Mouse (Mus musculus): ENCODE data around the gene Ubqln4.
"Not testable (repeated sequence)": the region's sequence is repeated elsewhere in the genome, so short reads cannot be mapped to it uniquely, and the experiment has no call there.

Gene Ubqln4

DNA sequence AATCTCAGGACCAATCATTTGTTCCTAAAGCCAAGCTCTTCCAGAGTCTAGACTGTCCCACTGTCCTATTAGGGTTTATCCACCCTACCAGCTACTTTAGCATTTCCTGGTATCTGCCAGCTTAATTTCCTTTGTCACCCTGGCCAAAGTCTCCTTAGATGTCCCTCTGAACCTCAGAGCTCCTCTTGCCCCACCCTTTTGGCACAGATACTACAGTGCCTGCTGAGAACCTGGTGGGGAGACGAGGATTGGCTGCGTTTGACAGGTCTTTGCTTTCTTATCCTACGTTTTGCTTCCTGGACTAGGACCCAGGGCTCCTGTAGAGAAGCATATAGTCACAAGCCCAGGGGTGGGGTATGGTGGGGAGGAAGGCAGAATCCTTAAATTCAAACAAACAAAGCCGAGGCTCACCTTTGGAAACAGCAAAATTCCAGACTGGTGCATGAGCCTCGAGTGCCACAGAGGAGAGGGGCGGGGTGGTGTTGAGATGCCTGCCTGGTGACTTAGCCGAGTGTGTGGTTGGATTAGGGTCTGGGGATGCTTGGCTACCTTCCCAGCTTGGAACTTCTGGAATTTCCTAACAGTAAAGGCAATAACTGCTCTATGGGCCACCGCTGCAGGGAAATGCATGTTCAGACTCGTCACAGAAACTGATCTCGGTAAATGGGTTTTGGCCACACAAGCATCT is 40.5 kb downstream of the Ubqln4 start:
- DNase-seq (ENCODE audit: extremely low spot score, low spot score): no peak

DNA sequence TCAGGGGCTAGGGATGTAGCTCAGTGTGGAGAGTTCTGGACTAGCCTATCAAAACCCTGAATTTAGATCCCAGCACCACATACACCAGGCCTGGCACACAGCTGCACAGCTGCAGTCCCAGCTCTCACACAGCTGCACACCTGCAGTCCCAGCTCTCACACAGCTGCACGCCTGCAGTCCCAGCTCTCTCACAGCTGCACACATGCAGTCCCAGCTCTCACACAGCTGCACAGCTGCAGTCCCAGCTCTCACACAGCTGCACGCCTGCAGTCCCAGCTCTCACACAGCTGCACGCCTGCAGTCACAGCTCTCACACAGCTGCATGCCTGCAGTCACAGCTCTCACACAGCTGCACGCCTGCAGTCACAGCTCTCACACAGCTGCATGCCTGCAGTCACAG is 43.0 kb downstream of the Ubqln4 start:
- not testable (repeated sequence) for DNase-seq (ENCODE audit: extremely low spot score, low spot score)

DNA sequence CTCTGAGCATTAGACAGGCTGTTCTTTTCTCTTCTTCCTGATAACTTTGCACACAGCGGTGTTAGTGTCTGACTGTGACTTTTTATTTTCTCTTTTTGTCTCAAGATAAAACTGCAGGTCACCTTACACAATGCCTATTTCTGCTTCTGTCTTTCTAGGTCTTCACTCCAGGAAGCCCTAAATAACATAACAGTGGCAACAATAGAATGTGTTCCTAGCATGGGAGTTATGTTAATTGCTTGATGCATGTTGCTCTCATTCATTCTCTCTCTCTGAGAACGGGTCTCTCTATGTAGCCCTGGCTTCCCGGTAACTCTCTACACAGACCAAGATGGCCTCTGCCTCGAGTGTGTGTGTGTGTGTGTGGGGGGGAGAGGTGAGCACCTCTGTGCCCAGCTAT is 48.9 kb downstream of the Ubqln4 start:
- no peak for DNase-seq (ENCODE audit: extremely low spot score, low spot score)

DNA sequence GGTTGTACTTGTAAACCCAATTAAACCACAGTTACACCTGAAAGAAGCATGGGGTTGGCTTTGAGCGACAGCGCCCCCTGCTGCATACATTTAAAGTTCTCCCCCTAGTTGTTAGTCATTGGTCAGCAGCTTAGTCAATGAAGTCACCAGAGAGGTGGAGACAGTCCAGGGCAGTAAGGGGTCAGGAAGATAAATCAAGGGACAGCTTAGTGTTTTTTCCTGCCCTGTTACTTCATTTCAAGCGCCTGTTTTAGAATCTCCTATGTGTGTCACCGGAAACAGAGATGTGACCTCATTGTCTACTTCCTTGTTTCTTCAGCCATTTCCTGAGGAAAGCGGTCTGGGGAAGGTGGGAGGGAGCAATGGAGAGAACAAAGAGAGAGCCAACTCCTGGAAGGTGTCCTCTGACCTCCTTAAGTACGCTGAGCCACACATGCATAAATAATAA is 50.2 kb downstream of the Ubqln4 start:
- peak; percentile 56 for DNase-seq (ENCODE audit: extremely low spot score, low spot score)

GRCm38 (mm10) chr3:88604863-88605262 is 51.3 kb downstream of the Ubqln4 start:
- DNase-seq (ENCODE audit: extremely low spot score, low spot score): no peak

- not testable (repeated sequence) for DNase-seq (ENCODE audit: extremely low spot score, low spot score)
These were observed 52.1 kb downstream of the Ubqln4 start, which contains the start of gene Arhgef2 for GRCm38 (mm10) chr3:88605666-88606065. Gene Arhgef2 (plus strand): TSS chr3:88605966.

DNA sequence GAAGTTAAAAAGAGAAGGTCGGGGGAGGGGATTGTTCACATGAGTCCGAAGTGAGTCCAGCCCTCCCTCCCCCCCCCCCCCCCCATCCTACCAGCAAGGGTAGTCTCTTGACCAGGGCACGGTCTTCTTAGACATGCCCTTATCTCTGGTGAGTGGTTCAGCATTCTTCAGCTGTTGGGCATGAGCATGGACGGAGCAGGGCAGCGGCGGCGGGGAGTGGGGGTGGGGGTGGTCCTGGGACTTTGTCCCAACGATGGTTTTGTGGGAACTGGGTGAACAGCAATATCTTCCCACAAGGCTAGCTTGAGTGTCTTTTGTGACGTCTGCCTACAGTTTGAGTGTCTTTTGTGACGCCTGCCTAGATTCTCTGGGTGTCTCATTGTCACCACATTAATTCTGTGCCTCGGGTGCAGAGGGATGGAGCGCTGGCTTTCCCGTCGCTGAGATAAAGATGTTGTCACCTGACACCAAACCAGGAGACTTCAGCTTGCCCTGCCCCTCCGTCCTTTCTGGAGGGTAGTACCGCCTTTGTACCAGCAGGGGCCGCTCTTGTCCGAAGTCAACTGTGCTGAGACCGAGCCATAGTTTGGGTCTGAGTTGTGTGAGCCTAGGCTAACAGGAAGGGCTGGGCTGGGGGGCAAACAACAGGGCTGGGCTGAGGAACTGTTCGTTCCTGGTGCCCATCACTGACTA is 53.7 kb downstream of the Ubqln4 start:
- DNase-seq (ENCODE audit: extremely low spot score, low spot score): peak; percentile 97

DNA sequence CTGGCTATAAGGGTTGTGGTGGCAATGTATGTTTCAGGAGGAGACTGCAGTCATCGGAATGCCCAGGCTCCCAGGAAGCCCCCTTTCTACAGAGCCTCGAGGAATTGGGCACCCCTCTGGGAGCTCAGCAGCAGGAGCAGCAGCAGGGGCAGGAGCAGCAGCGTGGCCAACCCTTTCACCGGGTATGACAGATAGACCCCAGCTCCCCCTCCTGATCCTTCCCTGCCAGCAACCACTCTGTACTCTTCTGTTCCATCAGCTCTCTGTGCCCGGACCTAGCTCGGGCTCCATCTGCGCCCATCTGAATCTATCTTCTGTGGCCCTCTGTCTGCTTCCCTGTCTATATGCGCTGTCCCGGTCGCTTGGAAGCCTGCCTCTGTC is 54.2 kb downstream of the Ubqln4 start:
- no peak for DNase-seq (ENCODE audit: extremely low spot score, low spot score)

GRCm38 (mm10) chr3:88609066-88609465 is 55.5 kb downstream of the Ubqln4 start:
- DNase-seq (ENCODE audit: extremely low spot score, low spot score): no peak

- DNase-seq (ENCODE audit: extremely low spot score, low spot score): no peak
These were observed 60.9 kb downstream of the Ubqln4 start for GRCm38 (mm10) chr3:88614418-88614817.

GRCm38 (mm10) chr3:88615117-88615516 is 61.6 kb downstream of the Ubqln4 start:
- no peak for DNase-seq (ENCODE audit: extremely low spot score, low spot score)

- no peak for DNase-seq (ENCODE audit: extremely low spot score, low spot score)
These were observed 62.4 kb downstream of the Ubqln4 start for GRCm38 (mm10) chr3:88615902-88616391.

- DNase-seq (ENCODE audit: extremely low spot score, low spot score): no peak
These were observed 63.5 kb downstream of the Ubqln4 start for GRCm38 (mm10) chr3:88616951-88617500.

- no peak for DNase-seq (ENCODE audit: extremely low spot score, low spot score)
These were observed 64.7 kb downstream of the Ubqln4 start for GRCm38 (mm10) chr3:88618074-88618871.

Measured in neural tube, embryonic 10.5 days (tissue).